Mouse (Mus musculus) lung, adult 2 months (tissue): ENCODE measurements around the gene Olfr356.

Experiments
- CTCF ChIP-seq: fragments of 200-500 bp; IDR thresholded peaks from 2 replicates; pipeline ENCODE4 v1.5.1; 2011; ENCODE audit warnings: mild to moderate bottlenecking, low read length, control low read depth; ENCODE audit not compliant: insufficient read depth
- POLR2A ChIP-seq: fragments of 200-500 bp; IDR thresholded peaks from 2 replicates; pipeline ENCODE4 v1.6.1; 2011; ENCODE audit warnings: low read depth, mild to moderate bottlenecking, control low read depth, low read length, borderline replicate concordance; ENCODE audit errors: extremely low read depth

GRCm38 (mm10) chr2:36905380-36905779 is 31.5 kb upstream of the Olfr356 start, which contains the start of gene Olfr354:
- no peak for TF ChIP-seq CTCF
- TF ChIP-seq POLR2A = no peak
